23 mouse cellular contexts compared by ENCODE assay signal in the genomic region with DNA sequence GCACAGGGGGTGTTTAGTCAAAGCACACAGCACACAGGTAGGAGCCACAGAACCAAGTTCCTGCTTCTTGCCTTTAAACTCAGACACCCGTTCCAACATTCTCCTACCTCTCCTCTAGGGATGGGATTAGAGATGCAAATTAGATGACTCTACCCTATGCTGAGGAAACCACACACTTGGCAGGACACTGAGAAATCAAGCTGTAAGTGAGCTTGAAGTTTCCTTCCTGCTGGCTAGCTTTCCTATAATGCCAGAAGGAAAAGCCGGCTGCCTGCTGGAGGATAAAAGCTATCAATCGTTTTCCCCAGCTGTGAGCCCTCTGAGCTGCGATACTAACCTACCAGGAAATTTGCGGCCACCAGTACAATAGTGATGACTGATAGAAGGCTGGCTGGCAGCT.
A peak's percentile ranks its signal among the peaks of the same experiment; 100 is the strongest.
DNase-seq lines count a peak whose midpoint lies in the region; ATAC-seq and TF ChIP-seq lines count a peak whose summit lies in the region.
"Had no signal": no experiment of that assay in that cellular context is flagged by ENCODE, and none has a peak within 500 bp of the region (broad histone marks: within the 10 kb centered on the region; RNA-seq: fewer than 3 reads in every experiment).

No protein-coding gene starts in this region.

- H3K27me3 ChIP-seq in embryonic facial prominence, embryonic 14.5 days (replicated peaks; ENCODE audit: control insufficient read depth, insufficient read depth, low read length): no peaks in the 10 kb centered on the region
- no peaks in the 10 kb centered on the region; the same call in 1 of the 2 replicates for H3K27me3 ChIP-seq in embryonic facial prominence, embryonic 10.5 days (replicated peaks; ENCODE audit: low read depth, poor library complexity, severe bottlenecking)
- no peaks in the 10 kb centered on the region; the same call in 1 of the 2 replicates for H3K27me3 ChIP-seq in hindbrain, embryonic 16.5 days (replicated peaks; ENCODE audit: control insufficient read depth, insufficient read depth, low read length)
- H3K27me3 ChIP-seq in hindbrain, embryonic 10.5 days (ENCODE audit: insufficient read depth, poor library complexity, severe bottlenecking): no peaks in the 10 kb centered on the region
- H3K27me3 ChIP-seq in lung, postnatal 0 days (replicated peaks; ENCODE audit: insufficient read depth, low read length): no peaks in the 10 kb centered on the region
- H3K27me3 ChIP-seq: embryonic facial prominence, embryonic 12.5 days; liver, embryonic 13.5 days; megakaryocyte, embryonic 14.5 days had no signal

- 20% methylated on average over 5 of the region's 5 CpGs for WGBS in embryonic facial prominence, embryonic 14.5 days
- 44% methylated on average over 5 of the region's 5 CpGs for WGBS in embryonic facial prominence, embryonic 10.5 days
- 13% methylated on average over 5 of the region's 5 CpGs for WGBS in hindbrain, embryonic 16.5 days
- WGBS in hindbrain, embryonic 10.5 days: 40% methylated on average over 5 of the region's 5 CpGs
- 30% methylated on average over 5 of the region's 5 CpGs for WGBS in lung, postnatal 0 days

- no peaks in the 10 kb centered on the region for H3K36me3 ChIP-seq in embryonic facial prominence, embryonic 14.5 days (ENCODE audit: control insufficient read depth, insufficient read depth, low read length)
- H3K36me3 ChIP-seq in embryonic facial prominence, embryonic 10.5 days (replicated peaks): no peaks in the 10 kb centered on the region
- no peaks in the 10 kb centered on the region for H3K36me3 ChIP-seq in hindbrain, embryonic 16.5 days (ENCODE audit: control insufficient read depth, insufficient read depth, low read length)
- no peaks in the 10 kb centered on the region for H3K36me3 ChIP-seq in hindbrain, embryonic 10.5 days
- H3K36me3 ChIP-seq in lung, postnatal 0 days (ENCODE audit: insufficient read depth, low read length): no peaks in the 10 kb centered on the region
- H3K36me3 ChIP-seq: embryonic facial prominence, embryonic 12.5 days; heart, embryonic 10.5 days; liver, embryonic 13.5 days had no signal

- no peak for TF ChIP-seq EP300 in lung, postnatal 0 days (IDR thresholded peaks at IDR 0.05)

- no peak for ATAC-seq in embryonic facial prominence, embryonic 14.5 days (ENCODE audit: low read depth)
- peak; percentile 37; the same call in 1 of the 2 replicates for ATAC-seq in hindbrain, embryonic 16.5 days
- no peak for ATAC-seq in lung, postnatal 0 days
- ATAC-seq in megakaryocyte-erythroid progenitor cell, adult 5-6 weeks (replicated peaks; ENCODE audit: low FRiP score, low TSS enrichment, poor library complexity, severe bottlenecking): no peak
- ATAC-seq: intestine, postnatal 0 days had no signal

- no peak overlapping the region for H3K27ac ChIP-seq in embryonic facial prominence, embryonic 14.5 days (replicated peaks; ENCODE audit: low read depth, low read length)
- H3K27ac ChIP-seq in embryonic facial prominence, embryonic 10.5 days (replicated peaks): no peak overlapping the region
- no peak overlapping the region for H3K27ac ChIP-seq in hindbrain, embryonic 16.5 days (ENCODE audit: low read depth, low read length)
- no peak overlapping the region for H3K27ac ChIP-seq in hindbrain, embryonic 10.5 days
- no peak overlapping the region for H3K27ac ChIP-seq in lung, postnatal 0 days (ENCODE audit: low read length)
- H3K27ac ChIP-seq: embryonic facial prominence, embryonic 12.5 days; heart, embryonic 10.5 days; liver, embryonic 13.5 days had no signal

- DNase-seq in embryonic facial prominence, embryonic 14.5 days (ENCODE audit: low spot score): peak; percentile 58
- DNase-seq in embryonic facial prominence, embryonic 10.5 days (ENCODE audit: low spot score): no peak
- no peak for DNase-seq in hindbrain, embryonic 10.5 days (ENCODE audit: low spot score)
- peak; percentile 6 for DNase-seq in lung, postnatal 0 days (ENCODE audit: low spot score)
- no peak for DNase-seq in lung, adult 18-20 months
- DNase-seq in Muller cell, postnatal 12 days (ENCODE audit: inconsistent ontology term): peak; percentile 65
- DNase-seq: adrenal gland, postnatal 25 days; cerebellum, adult 11 months; gastrocnemius, postnatal 10 days; heart, postnatal 4 days; kidney, postnatal 4 days; liver, embryonic 13.5 days; lung, embryonic 14.5 days; lung, postnatal 36 days; thymus, adult 2 months; thymus, postnatal 4 days had no signal

- H3K4me1 ChIP-seq in embryonic facial prominence, embryonic 14.5 days (ENCODE audit: control insufficient read depth, insufficient read depth, low read length): no peaks in the 10 kb centered on the region
- no peaks in the 10 kb centered on the region for H3K4me1 ChIP-seq in embryonic facial prominence, embryonic 10.5 days
- H3K4me1 ChIP-seq in hindbrain, embryonic 16.5 days (ENCODE audit: control insufficient read depth, insufficient read depth, low read depth, low read length): no peaks in the 10 kb centered on the region
- peaks cover 8% of the 10 kb centered on the region; the same call in 1 of the 2 replicates for H3K4me1 ChIP-seq in hindbrain, embryonic 10.5 days (replicated peaks)
- H3K4me1 ChIP-seq in lung, postnatal 0 days (ENCODE audit: insufficient read depth, low read depth, low read length): no peaks in the 10 kb centered on the region
- H3K4me1 ChIP-seq: embryonic facial prominence, embryonic 12.5 days; heart, embryonic 10.5 days; liver, embryonic 13.5 days; megakaryocyte, embryonic 14.5 days had no signal

- no peak for TF ChIP-seq CTCF in lung, postnatal 0 days (IDR thresholded peaks at IDR 0.05)

- no peak overlapping the region for H3K4me3 ChIP-seq in embryonic facial prominence, embryonic 14.5 days (ENCODE audit: low read depth, low read length)
- H3K4me3 ChIP-seq in embryonic facial prominence, embryonic 10.5 days: no peak overlapping the region
- no peak overlapping the region for H3K4me3 ChIP-seq in hindbrain, embryonic 16.5 days (ENCODE audit: low read length)
- H3K4me3 ChIP-seq in hindbrain, embryonic 10.5 days: no peak overlapping the region
- no peak overlapping the region for H3K4me3 ChIP-seq in lung, postnatal 0 days (ENCODE audit: low read depth, low read length)
- H3K4me3 ChIP-seq: embryonic facial prominence, embryonic 12.5 days; erythroblast, embryonic 14.5 days; heart, embryonic 10.5 days; liver, embryonic 13.5 days; megakaryocyte, embryonic 14.5 days had no signal

- no peak overlapping the region for H3K4me2 ChIP-seq in embryonic facial prominence, embryonic 14.5 days (ENCODE audit: low read depth, low read length)
- H3K4me2 ChIP-seq in hindbrain, embryonic 16.5 days (ENCODE audit: low read length): no peak overlapping the region
- no peak overlapping the region for H3K4me2 ChIP-seq in lung, postnatal 0 days (replicated peaks; ENCODE audit: low read depth, low read length)
- H3K4me2 ChIP-seq: embryonic facial prominence, embryonic 12.5 days; liver, embryonic 13.5 days; lung, embryonic 14.5 days had no signal

- H3K9ac ChIP-seq in embryonic facial prominence, embryonic 14.5 days (ENCODE audit: low read depth, low read length): no peak overlapping the region
- H3K9ac ChIP-seq in hindbrain, embryonic 16.5 days (ENCODE audit: low read depth, low read length): no peak overlapping the region
- no peak overlapping the region for H3K9ac ChIP-seq in lung, postnatal 0 days (replicated peaks; ENCODE audit: low read depth)
- H3K9ac ChIP-seq: embryonic facial prominence, embryonic 12.5 days; liver, embryonic 13.5 days; lung, embryonic 14.5 days had no signal

- H3K9me3 ChIP-seq in embryonic facial prominence, embryonic 14.5 days (ENCODE audit: control insufficient read depth, low read length): no peaks in the 10 kb centered on the region
- no peaks in the 10 kb centered on the region for H3K9me3 ChIP-seq in embryonic facial prominence, embryonic 10.5 days
- no peaks in the 10 kb centered on the region for H3K9me3 ChIP-seq in hindbrain, embryonic 16.5 days (ENCODE audit: control insufficient read depth, low read length)
- no peaks in the 10 kb centered on the region for H3K9me3 ChIP-seq in hindbrain, embryonic 10.5 days
- H3K9me3 ChIP-seq in lung, postnatal 0 days (ENCODE audit: low read length): no peaks in the 10 kb centered on the region
- H3K9me3 ChIP-seq: embryonic facial prominence, embryonic 12.5 days; heart, embryonic 10.5 days; liver, embryonic 13.5 days had no signal

Comparison
In these comparisons a context has a peak if more than half of its experiments do, and no peak if none do; other contexts are left out.
1. DNase-seq: peak in embryonic facial prominence, embryonic 14.5 days (single experiment), lung, postnatal 0 days (single experiment) and Muller cell, postnatal 12 days (single experiment); none in embryonic facial prominence, embryonic 10.5 days (single experiment), hindbrain, embryonic 10.5 days (single experiment) and lung, adult 18-20 months (0 of 2).